Mouse (Mus musculus) stomach, postnatal 0 days (tissue): ENCODE results near the gene Acan.

Experiments
- CTCF ChIP-seq: IDR thresholded peaks from 2 replicates; pipeline ENCODE4 v1.5.1; 2016; ENCODE audit warnings: antibody characterized with exemption, low read depth, mild to moderate bottlenecking, moderate library complexity
- EP300 ChIP-seq: optimal IDR thresholded peaks from 2 replicates; pipeline ENCODE3; 2016; ENCODE audit warnings: antibody characterized with exemption

- TF ChIP-seq CTCF (no peak), EP300 (no peak)
Observed at GRCm38 (mm10) chr7:79149522-79149921, 96.2 kb downstream of the Acan start.
